Mouse (Mus musculus) spleen, adult 2 months (tissue): ENCODE measurements around the gene Lrrc18.

Source experiments
- CTCF ChIP-seq: fragments of 200-500 bp; IDR thresholded peaks from 2 replicates; pipeline ENCODE4 v1.5.1; 2011; ENCODE audit warnings: mild to moderate bottlenecking, inconsistent platforms; ENCODE audit not compliant: insufficient read depth, insufficient read length, insufficient replicate concordance; ENCODE audit errors: extremely low read depth
- POLR2A ChIP-seq: fragments of 200-500 bp; IDR thresholded peaks from 2 replicates; pipeline ENCODE4 v1.6.1; 2011; ENCODE audit warnings: low read depth, low read length, inconsistent platforms

GRCm38 (mm10) chr14:32970700-32971099 lies 20.5 kb upstream of the Lrrc18 start:
- TF ChIP-seq POLR2A (no peak), CTCF (no peak)
